Mouse (Mus musculus) left cerebral cortex, adult 8-10 months (tissue): ENCODE results near the gene Dusp22. TPM values are rescaled to one million over a fixed set of nuclear protein-coding genes. Genes with fewer than 3 reads are reported as not detected.

Experiments used
- DNase-seq, 2 experiments: peaks; one replicate each; pipeline ENCODE4 v3.0.0; 2022; ENCODE audit warnings: low spot score in 2 of 2
- total RNA-seq, 4 experiments: library from RNA; stranded (reverse); gene quantifications; 2 replicates each; pipeline ENCODE4 v1.2.4; 2022

Dusp22 gene
- total RNA-seq, 4 experiments from 2014 or later, result 27.7 to 32.2 (median 30.5) TPM

DNA sequence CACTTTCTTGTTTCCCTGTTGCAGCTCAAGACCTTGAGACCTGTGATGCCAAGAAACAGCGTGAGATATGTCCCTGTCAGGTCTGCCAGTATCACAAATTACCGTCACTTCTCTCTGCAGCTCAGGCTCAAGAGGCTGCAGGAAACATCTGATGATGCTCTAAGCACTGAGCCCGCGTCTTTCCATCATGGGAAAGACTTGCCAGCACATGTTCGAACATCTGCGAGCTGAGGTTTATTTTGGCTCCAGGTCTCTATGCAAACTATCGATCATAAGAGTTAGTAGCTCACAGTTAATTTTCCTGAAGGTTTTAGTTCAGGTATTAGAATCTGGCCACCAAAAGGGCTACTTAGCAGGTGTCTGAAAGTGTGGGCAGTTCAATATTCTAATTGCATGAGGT lies 55.3 kb downstream of the Dusp22 start:
- no peak for DNase-seq

DNA sequence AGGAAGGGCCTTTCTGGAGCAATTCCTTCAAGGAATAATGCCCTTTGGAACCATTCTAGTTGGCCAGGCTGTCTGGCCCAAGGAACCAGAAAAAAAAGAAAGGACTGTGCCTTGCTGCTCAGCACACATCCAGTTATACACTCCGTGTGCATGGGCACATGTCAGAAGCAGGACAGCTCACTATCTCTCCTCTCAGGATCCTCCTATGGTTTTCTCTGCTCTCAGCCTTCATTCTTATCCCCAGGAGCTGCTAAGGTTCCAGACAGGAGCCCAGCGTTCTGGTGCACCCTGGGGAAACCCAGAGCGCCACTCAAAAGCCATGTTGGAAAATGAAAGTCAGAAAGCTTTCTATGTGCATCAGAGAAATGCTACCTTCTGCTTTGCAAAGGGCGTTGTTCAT lies 55.8 kb downstream of the Dusp22 start:
- DNase-seq, result no peak

DNA sequence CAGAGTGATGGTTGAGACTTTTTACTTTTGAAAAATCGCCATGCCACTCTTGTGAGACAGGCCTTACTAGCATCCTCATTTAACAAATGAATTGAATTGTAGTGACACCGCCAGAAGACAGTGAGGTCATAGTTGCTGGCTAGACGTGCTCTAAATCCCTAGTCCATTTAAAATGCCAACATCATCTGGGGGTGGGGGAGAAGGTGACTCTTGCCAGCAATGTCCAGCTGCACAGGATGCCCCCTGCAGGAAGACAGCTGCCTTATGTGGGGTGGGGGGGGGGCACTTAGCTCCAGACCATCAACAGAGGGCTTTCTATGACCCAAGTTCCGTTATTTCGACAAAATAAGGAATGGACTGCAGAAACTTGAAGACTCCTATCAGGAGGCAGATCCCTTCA lies 56.8 kb downstream of the Dusp22 start:
- no peak for DNase-seq

DNA sequence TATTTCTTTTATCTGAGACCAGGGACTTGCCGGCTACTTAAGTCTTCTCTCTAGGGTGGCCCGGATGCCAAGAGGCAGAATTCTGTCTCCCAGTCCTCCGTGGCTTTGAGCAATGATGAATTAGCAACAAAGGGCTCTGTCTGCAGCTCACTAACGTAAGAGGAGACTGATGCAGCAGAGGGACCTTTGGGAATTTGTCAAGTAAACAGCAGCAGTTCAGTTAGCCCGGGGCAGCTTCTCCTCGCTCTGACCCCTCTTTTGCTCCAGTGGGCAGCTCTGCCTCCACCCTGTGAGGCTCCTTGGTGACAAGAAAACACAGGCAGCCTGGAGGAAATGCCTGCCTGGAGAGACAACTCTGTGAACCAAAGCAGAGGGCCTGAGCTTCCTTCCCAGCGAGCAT lies 62.8 kb downstream of the Dusp22 start:
- no peak for DNase-seq

DNA sequence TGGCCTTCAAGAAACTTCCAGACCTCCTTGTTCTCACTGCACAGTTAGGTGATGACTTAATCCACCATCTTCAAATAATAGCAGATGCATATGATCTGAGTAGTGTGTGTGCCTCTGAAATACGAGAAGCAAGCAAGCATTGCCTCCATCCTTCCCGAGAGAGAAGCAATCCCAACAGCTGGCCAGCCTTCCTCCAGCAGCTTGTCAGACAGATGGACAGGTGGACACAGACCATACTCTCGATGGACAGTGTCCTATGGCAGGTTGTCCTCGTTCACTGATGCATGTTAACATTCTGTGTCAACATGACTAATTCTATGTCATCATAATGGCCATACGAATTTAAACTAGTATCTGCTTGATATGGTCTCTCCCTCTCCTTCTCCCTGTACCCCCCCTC lies 63.5 kb downstream of the Dusp22 start:
- DNase-seq, result no peak

DNA sequence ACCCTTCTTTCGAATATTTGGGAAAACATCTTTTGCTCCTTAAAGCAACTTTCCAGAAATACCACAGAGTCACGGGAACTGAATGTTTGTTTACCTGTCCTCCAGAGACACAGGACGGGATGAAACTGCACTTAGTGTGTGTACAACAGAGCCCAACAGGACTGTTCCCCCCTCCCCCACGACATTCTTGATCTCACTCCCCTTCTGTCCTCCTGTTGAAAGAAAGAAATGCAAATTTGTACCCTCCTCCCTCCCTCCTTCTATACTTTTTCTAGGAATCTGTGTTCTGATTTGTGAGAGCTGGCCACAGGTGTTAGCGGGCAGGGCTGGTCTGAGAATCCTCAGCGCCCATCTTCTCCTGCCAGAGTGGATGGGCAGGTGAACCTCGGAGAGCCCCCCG lies 64.1 kb downstream of the Dusp22 start:
- no peak for DNase-seq

DNA sequence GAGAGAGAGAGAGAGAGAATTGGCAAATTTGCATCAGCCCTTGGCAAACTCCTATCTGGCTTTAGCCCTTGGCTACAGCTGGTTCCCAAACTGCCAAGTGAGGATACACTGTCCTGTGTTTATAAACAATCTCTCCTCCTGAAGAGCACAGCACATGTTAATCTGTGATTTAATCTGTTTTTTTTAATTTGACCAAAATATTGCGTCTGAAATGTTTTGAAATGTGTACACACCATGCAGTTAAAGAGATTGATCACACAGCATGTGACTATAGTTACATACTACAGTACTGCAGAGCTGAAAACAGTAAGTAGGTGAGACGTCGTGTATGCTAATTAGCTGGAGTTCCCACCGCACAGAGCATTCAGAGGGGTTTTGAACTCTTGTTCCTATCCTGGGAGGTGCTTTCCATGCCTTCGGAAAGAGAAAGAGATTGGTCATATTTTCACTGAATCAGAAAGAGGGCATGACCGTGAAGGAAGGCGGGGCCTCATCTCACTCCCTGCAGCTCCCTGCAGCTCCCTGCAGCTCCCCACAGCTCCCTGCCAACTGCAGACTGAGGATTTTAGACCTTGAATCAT lies 65.0 kb downstream of the Dusp22 start:
- no peak for DNase-seq

DNA sequence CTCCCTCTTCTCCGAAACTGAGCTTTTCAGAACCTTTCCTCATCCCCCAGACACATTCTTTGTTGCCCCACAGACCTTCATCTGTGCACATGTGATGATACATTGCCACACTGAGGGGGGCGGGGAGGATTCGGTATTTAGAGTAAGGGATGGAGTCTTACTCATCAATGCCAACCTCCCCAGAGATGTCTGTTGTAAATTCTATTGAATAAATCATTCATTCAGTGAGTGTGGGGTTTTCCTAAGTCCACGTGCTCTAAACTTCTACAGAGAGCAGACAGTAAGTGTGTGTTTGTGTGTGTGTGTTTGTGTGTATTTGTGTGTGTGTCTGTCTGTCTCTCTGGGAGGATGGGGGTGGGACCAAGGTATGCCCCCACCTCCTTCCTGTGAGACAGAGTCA lies 67.1 kb downstream of the Dusp22 start:
- no peak for DNase-seq

DNA sequence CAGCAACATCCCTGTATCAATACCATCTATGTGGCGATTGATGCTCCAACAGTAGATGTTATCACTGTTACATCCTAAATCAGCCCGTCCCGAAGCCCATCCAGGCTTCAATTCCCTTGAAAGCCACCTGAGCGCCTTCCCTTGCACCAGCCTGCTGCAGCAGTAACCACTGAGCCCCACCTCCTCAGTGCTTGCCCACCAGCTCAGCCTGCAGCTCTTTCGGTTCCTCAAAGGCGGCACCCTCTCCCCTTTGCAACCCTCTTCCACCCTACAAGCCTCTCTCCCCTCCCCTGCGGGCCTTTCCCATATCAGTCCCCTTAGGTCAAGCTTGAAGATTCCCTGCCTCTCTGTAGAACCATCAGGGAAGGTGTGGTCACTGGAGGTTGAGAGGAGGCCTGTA lies 68.4 kb downstream of the Dusp22 start:
- DNase-seq, result no peak

DNA sequence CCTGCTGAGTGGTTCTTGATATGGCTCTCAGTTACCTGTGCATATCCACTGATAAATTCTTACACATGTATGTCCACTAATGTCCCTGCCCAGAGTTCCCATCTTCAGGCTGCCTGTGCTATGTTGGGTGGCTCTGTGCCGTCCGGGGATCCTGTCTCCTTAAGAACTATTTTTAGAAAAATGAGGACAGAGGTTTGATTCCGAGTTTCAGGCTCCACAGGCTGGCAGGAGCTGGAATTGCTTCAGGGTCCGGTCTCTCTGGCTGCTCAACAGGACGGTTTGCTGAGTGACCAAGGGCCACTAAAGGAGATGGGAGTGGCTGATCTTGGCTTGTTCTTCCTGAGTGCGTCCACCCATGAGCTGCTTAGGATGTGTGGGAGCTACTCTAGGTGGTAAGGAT lies 69.4 kb downstream of the Dusp22 start:
- no peak for DNase-seq

DNA sequence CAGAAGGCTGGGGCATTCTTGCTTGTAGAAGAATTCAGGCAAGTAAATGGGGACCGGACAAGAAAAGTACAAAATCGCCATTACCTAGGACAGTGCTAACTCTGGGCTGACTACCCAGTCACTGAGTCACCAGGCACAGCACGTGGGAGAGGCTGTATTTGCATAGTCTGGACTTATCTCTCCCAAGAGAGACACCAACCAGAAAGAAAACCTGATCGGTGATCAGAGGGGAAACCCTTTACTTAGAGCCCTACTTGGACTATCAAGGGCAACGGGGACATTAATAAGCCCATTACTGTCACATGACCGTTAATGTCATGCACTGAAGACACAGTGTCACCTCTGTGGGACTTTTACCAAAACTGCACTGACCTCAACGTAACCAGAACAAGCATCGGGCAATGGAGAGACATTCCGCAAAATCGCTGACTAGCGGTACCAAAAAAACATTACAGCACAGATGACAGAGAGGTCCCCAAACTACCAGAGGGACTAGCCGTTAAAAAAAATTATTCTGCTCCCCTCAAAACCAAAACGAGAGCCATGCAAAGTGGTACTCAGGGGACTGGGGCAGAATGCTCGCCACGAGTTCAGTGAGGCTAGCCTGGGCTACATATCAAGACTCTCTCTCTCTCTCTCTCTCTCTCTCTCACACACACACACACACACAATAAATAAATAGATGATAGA lies 70.5 kb downstream of the Dusp22 start:
- no peak for DNase-seq

DNA sequence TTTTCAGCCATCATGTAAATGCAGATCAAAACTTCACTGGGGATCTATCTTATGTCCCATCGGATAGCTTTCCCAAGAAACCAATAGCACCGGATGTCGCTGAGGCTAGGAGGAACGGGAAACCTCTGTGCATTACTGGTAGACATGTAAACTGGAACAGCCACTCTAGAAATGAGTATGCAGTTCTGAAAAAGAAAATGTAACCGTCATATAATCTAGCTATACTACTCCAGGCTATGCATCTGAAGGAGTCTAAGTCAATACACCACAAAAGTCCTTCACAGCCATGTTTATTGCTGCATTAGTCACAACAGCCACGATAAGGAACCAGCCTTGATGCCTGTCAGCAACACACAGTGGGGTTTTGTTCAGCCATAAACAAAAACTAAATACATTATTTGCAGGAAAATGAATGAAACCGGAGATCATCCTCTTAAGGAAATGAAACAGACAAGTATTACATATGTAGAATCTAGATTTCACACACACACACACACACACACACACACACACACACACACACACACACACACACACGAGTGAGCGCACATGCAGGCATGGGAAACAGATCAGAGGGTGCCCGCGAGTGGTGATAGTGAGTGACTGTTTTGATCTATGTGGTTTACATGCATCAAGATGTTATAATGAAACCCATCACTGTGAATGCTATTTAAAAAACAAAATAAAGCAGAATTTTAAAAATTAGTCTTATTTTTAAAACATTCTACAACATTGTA lies 73.1 kb downstream of the Dusp22 start:
- no peak for DNase-seq

DNA sequence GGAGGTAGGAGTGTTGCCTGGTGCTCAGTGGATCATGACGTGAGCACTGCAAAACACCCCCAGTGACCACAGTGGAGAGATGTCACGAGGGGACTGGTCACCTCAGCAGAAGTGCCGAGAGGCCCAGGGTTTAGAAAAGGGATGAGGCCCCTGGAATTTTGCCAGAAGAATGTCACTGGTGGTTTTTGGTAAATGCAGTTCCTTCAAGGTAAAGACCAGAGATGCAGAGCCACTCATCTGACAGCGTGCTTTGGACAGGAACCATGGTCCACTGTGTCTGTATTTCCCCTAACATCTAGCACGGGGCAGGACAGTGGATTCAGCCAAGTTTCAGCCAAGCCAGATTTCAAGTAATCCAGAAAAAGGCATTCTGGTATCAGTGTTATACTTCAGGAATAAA lies 76.9 kb downstream of the Dusp22 start:
- no peak for DNase-seq

DNA sequence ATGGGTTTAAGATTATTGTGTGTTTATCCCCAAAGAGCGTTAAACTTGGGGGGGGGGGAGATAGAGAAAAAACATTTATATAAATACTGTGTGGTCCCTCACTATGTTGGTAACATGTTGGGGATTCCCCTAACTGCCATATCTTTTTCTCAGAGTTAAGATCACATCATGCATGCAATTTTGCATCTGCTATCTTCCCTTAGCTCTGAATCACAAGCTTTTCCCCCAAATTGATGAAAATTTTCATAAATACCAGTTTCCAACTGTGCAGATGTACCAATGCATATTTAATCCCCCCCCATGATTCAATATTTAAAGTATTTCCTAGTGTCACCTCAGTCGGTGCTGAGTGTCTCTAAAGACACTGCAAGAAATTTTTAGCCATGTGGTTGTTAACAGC lies 77.5 kb downstream of the Dusp22 start:
- no peak for DNase-seq

DNA sequence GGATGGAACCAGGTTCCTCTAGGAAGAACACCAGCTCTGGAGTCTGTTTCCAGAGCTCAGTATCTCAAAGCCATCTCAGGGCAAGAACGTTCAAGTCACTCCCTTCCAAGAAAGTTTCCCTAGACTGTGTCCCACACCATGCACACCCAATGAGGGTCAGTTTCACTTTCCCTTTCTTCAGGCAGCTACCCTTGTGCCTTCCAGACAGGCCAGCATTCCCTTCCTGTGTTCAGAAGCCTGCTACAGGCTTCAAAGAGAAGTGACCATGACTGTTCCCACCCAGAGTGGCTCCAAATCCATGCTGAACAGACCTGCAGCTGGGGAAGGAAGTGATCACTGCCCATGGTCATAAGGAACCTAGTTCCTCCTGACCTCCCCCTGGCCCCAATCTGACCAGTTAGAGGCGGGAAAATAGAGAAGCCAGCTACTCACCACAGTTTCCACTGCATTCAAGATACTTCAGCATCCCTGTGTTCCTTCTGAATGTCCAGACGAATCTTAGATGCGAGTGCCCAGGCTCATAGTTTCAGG lies 78.6 kb downstream of the Dusp22 start:
- DNase-seq, result no peak

DNA sequence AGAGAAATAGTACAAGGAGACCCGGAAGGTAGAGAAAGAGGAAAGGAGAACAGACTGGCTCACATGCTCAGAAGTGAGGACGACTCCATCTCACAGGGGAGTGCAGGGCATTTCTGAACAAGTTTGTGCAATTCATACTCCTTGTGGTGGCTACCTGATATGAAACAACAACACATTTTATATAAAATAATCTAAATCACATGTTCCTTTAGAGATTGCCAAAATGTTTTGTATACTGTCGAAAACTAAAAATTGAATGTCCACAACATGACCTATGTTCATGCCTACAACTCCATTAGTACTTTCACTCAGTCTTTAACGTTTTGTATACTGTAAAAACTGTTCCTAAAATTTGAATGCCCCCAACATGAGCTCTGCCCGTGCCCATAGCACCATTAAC lies 81.4 kb downstream of the Dusp22 start:
- no peak for DNase-seq

DNA sequence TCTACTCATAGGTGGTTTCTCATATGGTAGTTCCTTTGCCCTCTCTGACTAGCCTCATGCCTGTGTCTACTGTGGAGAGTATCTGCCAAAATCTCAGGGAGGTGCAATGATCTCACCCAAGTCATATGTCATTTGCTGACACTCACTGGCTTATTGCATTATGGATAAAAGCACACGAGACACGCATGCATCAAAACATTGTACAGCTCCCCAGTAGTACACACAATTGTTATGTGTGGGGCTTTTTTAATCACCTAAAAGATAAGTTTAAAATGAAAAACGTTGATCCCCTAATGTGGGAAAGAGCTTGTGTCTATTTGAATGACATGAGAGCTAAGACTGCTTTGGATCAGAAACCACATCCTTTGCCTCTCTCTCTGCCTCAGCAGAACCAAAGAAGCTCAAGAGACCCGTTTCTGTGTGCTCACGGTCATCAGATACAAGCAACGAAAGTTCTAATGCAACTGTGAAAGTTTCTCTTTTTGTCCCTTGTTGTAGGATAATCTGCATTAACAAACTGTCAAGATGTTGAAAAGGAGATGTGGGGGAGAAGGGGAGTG lies 82.7 kb downstream of the Dusp22 start:
- no peak for DNase-seq

DNA sequence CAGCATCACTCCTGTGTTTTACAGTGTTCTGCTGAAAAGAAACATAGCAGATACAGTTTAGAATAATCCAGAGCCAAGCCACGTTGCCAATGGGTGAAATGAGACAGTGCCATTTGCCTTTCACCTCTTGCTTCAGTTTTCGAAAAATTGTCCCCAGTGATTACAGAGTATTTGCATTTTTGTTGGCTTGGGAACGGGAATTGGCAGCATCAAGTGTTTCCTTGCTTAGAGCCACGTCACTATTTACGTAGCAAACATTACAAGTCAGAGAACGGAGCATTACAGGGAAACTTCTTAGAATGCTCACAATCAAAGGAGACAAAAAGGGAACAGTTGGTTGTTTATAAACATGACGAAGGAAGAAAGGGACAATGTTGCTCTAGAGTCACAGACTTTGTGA lies 85.3 kb downstream of the Dusp22 start:
- DNase-seq, result no peak

DNA sequence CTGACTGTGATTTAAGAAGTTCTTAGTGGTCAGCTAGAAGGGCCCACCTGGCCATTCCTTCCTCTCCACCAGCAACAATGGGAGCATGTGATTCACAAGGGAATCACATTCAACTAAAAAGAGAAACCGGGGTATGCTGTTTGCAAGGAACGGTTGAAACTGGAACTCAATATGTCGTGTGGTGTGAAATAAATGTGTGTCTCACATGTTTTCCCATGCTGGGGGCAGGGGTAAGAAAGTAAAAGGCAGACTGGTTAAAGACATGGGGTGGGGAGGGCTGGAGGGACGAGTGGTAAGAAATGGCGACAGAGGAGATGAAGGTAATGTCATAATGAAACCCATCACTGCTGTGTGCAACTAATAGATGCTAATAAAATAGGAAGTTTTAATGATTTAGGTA lies 87.3 kb downstream of the Dusp22 start:
- no peak for DNase-seq

DNA sequence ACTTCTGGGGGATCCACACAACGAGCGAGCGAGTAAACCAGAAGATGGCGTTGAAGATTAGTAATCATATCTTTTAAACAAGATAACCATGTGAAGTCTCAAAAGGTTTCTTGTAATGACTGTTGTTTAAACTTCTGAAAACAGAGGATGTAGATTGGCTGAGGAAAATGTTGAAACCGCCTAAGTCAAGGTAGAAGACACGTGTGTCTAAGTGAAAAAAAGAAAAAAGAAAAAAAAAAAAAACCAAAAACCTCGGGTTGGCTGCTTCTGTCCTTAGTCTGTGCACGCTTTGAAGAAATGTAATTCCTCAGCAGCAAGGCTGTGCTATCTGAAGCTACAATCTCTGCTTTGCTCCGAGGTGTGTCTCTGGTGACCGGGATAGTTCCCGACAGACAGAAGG lies 87.7 kb downstream of the Dusp22 start:
- DNase-seq, result no peak

DNA sequence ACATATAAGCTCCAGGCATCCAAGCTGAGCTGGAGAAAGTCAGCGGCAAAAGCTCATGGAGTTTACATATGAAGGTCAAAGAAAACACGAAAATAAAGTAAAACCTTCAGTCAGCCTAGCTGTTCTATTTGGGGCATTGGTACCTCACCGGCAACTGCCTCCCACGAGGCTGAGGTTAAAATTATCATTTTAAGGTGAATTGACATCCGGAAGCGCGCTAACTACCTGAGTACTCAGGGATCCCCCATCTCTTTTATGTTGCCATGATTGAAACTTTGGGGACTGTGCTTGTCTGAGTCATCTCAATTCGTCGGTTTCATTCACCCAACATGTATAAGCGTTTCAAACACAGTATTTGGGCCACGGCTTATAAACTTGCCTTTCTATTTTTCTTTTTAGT lies 88.5 kb downstream of the Dusp22 start:
- no peak for DNase-seq

DNA sequence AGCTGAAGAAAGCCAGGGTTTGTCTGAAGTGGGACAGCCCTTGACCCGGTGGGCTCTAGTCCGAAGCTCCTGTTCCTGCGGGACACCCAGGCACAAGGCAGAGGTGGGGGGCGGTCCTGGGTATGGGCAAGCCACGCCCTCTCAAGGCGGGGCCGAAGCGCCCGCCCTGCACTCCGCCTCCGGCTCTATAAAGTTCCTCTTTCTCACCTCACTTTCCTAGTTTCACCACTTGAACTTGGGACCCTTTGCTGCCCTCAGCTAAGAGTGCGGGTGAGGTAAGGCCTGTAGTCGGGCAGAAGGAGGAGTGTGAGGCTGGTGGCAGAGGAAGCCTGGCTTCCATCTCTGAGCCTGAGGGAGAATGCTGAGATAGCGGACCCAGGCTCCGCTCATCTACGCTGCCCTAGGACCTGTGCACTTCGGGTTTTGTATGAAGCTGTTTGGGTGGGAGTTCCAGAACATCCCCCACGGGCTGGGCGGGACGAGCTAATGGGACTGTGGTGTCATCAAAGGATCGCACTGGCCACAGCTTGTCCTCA lies 89.3 kb downstream of the Dusp22 start, which contains the start of gene Irf4:
Gene Irf4, plus strand, starts transcription at position 206 of the 536 bp plus-strand sequence.
- DNase-seq, result no peak
